Mouse (Mus musculus) embryo, embryonic 9.5 days (tissue): ENCODE measurements around the gene Rbm4b.
"Not testable (repeated sequence)": the region's sequence is repeated elsewhere in the genome, so short reads cannot be mapped to it uniquely, and the experiment has no call there.

Experiments
- DNase-seq: peaks from one replicate; pipeline ENCODE4 v3.0.0-alpha.2; 2017; ENCODE audit errors: extremely low spot score

Rbm4b gene

GRCm38 (mm10) chr19:4745057-4745456, 11.2 kb upstream of the Rbm4b start:
- no peak for DNase-seq

GRCm38 (mm10) chr19:4745681-4746080, 10.6 kb upstream of the Rbm4b start:
- DNase-seq: no peak

GRCm38 (mm10) chr19:4746611-4747010, 9.7 kb upstream of the Rbm4b start:
- no peak for DNase-seq

GRCm38 (mm10) chr19:4747631-4748312, 8.5 kb upstream of the Rbm4b start:
- no peak for DNase-seq

GRCm38 (mm10) chr19:4748493-4748892, 7.8 kb upstream of the Rbm4b start:
- no peak for DNase-seq

GRCm38 (mm10) chr19:4749975-4750374, 6.3 kb upstream of the Rbm4b start:
- no peak for DNase-seq

- DNase-seq: peak; percentile 87
Measured at GRCm38 (mm10) chr19:4755565-4756192, 618 bp upstream of the Rbm4b start.

GRCm38 (mm10) chr19:4756921-4757320, 624 bp downstream of the Rbm4b start:
- no peak for DNase-seq

GRCm38 (mm10) chr19:4760544-4760943, 4.2 kb downstream of the Rbm4b start:
- DNase-seq: not testable (repeated sequence)

- DNase-seq: no peak
Measured at GRCm38 (mm10) chr19:4762876-4763275, 6.6 kb downstream of the Rbm4b start.

- DNase-seq: no peak
Measured at GRCm38 (mm10) chr19:4767507-4768148, 11.3 kb downstream of the Rbm4b start.

- DNase-seq: no peak
Measured at GRCm38 (mm10) chr19:4772785-4773184, 16.5 kb downstream of the Rbm4b start.

- no peak for DNase-seq
Measured at GRCm38 (mm10) chr19:4782891-4783290, 26.6 kb downstream of the Rbm4b start.

- DNase-seq: no peak
Measured at GRCm38 (mm10) chr19:4785206-4785605, 28.9 kb downstream of the Rbm4b start.

- DNase-seq: no peak
Measured at GRCm38 (mm10) chr19:4786313-4786712, 30.0 kb downstream of the Rbm4b start.

GRCm38 (mm10) chr19:4793281-4793830, 37.1 kb downstream of the Rbm4b start:
- no peak for DNase-seq

- peak; percentile 97 for DNase-seq
Measured at GRCm38 (mm10) chr19:4793831-4794422, 37.6 kb downstream of the Rbm4b start, which contains the start of gene Rbm4. Gene Rbm4, minus strand, starts transcription at chr19:4793901.

GRCm38 (mm10) chr19:4795929-4796328, 39.6 kb downstream of the Rbm4b start:
- no peak for DNase-seq

- no peak for DNase-seq
Measured at GRCm38 (mm10) chr19:4797846-4798245, 41.5 kb downstream of the Rbm4b start.

- no peak for DNase-seq
Measured at GRCm38 (mm10) chr19:4799083-4799482, 42.8 kb downstream of the Rbm4b start.

- no peak for DNase-seq
Measured at GRCm38 (mm10) chr19:4802691-4803091, 46.4 kb downstream of the Rbm4b start.

GRCm38 (mm10) chr19:4803283-4803682, 47.0 kb downstream of the Rbm4b start:
- DNase-seq: no peak
